25 mouse cellular contexts compared by ENCODE assay signal in genomic region chr7:144329403-144329890, GRCm38 (mm10).
DNase-seq lines count a peak whose midpoint lies in the region; ATAC-seq and TF ChIP-seq lines count a peak whose summit lies in the region.
"Had no signal": no experiment of that assay in that cellular context is flagged by ENCODE, and none has a peak within 500 bp of the region (broad histone marks: within the 10 kb centered on the region; RNA-seq: fewer than 3 reads in every experiment).

No protein-coding gene starts in this region.

- DNase-seq in kidney, adult 11 months, result peak; percentile 9
- DNase-seq in brain, adult 2 months (ENCODE audit: low read depth, low spot score), result peak; percentile 52
- DNase-seq in cerebellum, adult 9-10 months, result peak; percentile 23
- DNase-seq in kidney, postnatal 10 days, result peak; percentile 20
- no peak for DNase-seq in midbrain, postnatal 0 days (ENCODE audit: low spot score)
- no peak for DNase-seq in heart, adult 9 months (ENCODE audit: low spot score in 2 of 2)
- DNase-seq: adrenal gland, postnatal 10 days; gastrocnemius, postnatal 10 days; heart, adult 18-20 months; layer of hippocampus, adult 9-11 months; thymus, postnatal 14 days had no signal

- H3K4me3 ChIP-seq in kidney, embryonic 14.5 days (ENCODE audit: low read length), result no peak overlapping the region
- H3K4me3 ChIP-seq in midbrain, postnatal 0 days (ENCODE audit: low read depth, low read length), result no peak overlapping the region
- H3K4me3 ChIP-seq: embryonic facial prominence, embryonic 12.5 days; erythroblast, embryonic 14.5 days; forebrain, embryonic 13.5 days; limb, embryonic 12.5 days; lung, embryonic 15.5 days; midbrain, embryonic 12.5 days; neural tube, embryonic 13.5 days had no signal

- no peak for ATAC-seq in kidney, embryonic 14.5 days (ENCODE audit: low FRiP score, low TSS enrichment)
- no peak for ATAC-seq in midbrain, postnatal 0 days (ENCODE audit: low FRiP score)
- ATAC-seq: activated CD4-positive, CD25-positive, alpha-beta regulatory T cell, adult 4 months; CD4-positive, CD25-positive, alpha-beta regulatory T cell, adult 4 months; forebrain, embryonic 13.5 days; hindbrain, postnatal 0 days; intestine, postnatal 0 days; Patski had no signal

- H3K9me3 ChIP-seq in kidney, embryonic 14.5 days (ENCODE audit: control insufficient read depth, low read length), result no peaks in the 10 kb centered on the region
- H3K9me3 ChIP-seq in midbrain, postnatal 0 days (ENCODE audit: low read length), result no peaks in the 10 kb centered on the region
- H3K9me3 ChIP-seq: embryonic facial prominence, embryonic 12.5 days; forebrain, embryonic 13.5 days; limb, embryonic 12.5 days; lung, embryonic 15.5 days; midbrain, embryonic 12.5 days; neural tube, embryonic 13.5 days had no signal

- H3K9ac ChIP-seq in kidney, embryonic 14.5 days (ENCODE audit: low read depth, low read length), result no peak overlapping the region
- no peak overlapping the region for H3K9ac ChIP-seq in midbrain, postnatal 0 days (replicated peaks; ENCODE audit: low read length, poor library complexity, severe bottlenecking)
- H3K9ac ChIP-seq: embryonic facial prominence, embryonic 12.5 days; forebrain, embryonic 13.5 days; limb, embryonic 12.5 days; liver, embryonic 14.5 days; lung, embryonic 15.5 days; midbrain, embryonic 12.5 days; neural tube, embryonic 13.5 days had no signal

- no peaks in the 10 kb centered on the region for H3K4me1 ChIP-seq in kidney, embryonic 14.5 days (ENCODE audit: control insufficient read depth, insufficient read depth, low read length)
- no peaks in the 10 kb centered on the region for H3K4me1 ChIP-seq in midbrain, postnatal 0 days (ENCODE audit: insufficient read depth, low read length)
- H3K4me1 ChIP-seq: embryonic facial prominence, embryonic 12.5 days; forebrain, embryonic 13.5 days; limb, embryonic 12.5 days; lung, embryonic 15.5 days; midbrain, embryonic 12.5 days had no signal

- H3K4me2 ChIP-seq in kidney, embryonic 14.5 days (replicated peaks; ENCODE audit: low read depth, low read length), result no peak overlapping the region
- no peak overlapping the region for H3K4me2 ChIP-seq in midbrain, postnatal 0 days (ENCODE audit: low read depth, low read length, poor library complexity, severe bottlenecking)
- H3K4me2 ChIP-seq: embryonic facial prominence, embryonic 12.5 days; forebrain, embryonic 13.5 days; limb, embryonic 12.5 days; lung, embryonic 15.5 days; midbrain, embryonic 12.5 days; neural tube, embryonic 13.5 days had no signal

- no peaks in the 10 kb centered on the region for H3K27me3 ChIP-seq in kidney, embryonic 14.5 days (ENCODE audit: control insufficient read depth, insufficient read depth, low read length)
- H3K27me3 ChIP-seq in midbrain, postnatal 0 days (ENCODE audit: insufficient read depth, low read length), result no peaks in the 10 kb centered on the region
- H3K27me3 ChIP-seq: embryonic facial prominence, embryonic 12.5 days; forebrain, embryonic 13.5 days; limb, embryonic 12.5 days; lung, embryonic 15.5 days; midbrain, embryonic 12.5 days; neural tube, embryonic 13.5 days; Patski had no signal

- no peak overlapping the region for H3K27ac ChIP-seq in kidney, embryonic 14.5 days (ENCODE audit: low read depth, low read length)
- no peak overlapping the region for H3K27ac ChIP-seq in midbrain, postnatal 0 days (ENCODE audit: low read depth, low read length)
- H3K27ac ChIP-seq: embryonic facial prominence, embryonic 12.5 days; forebrain, embryonic 13.5 days; hindbrain, postnatal 0 days; limb, embryonic 12.5 days; liver, embryonic 14.5 days; lung, embryonic 15.5 days; midbrain, embryonic 12.5 days; neural tube, embryonic 13.5 days had no signal

- TF ChIP-seq CTCF in midbrain, postnatal 0 days (IDR thresholded peaks at IDR 0.05), result no peak

- 72% methylated on average over 2 of the region's 2 CpGs for WGBS in kidney, embryonic 14.5 days
- 86% methylated on average over 2 of the region's 2 CpGs for whole genome bisulfite sequencing in midbrain, postnatal 0 days

- no peaks in the 10 kb centered on the region for H3K36me3 ChIP-seq in kidney, embryonic 14.5 days (ENCODE audit: control insufficient read depth, insufficient read depth, low read length)
- H3K36me3 ChIP-seq in midbrain, postnatal 0 days (ENCODE audit: insufficient read depth, low read length), result no peaks in the 10 kb centered on the region
- H3K36me3 ChIP-seq: embryonic facial prominence, embryonic 12.5 days; limb, embryonic 12.5 days; lung, embryonic 15.5 days; midbrain, embryonic 12.5 days; neural tube, embryonic 13.5 days had no signal

Comparison
In these comparisons a context has a peak if more than half of its experiments do, and no peak if none do; other contexts are left out.
1. DNase-seq: peak in kidney, adult 11 months (single experiment), brain, adult 2 months (single experiment), cerebellum, adult 9-10 months (single experiment) and kidney, postnatal 10 days (single experiment); none in midbrain, postnatal 0 days (single experiment) and heart, adult 9 months (0 of 2).